Mouse (Mus musculus) urinary bladder, adult 2 months (tissue): ENCODE measurements around the gene Plekhg5. TPM values are rescaled to one million over a fixed set of nuclear protein-coding genes. Genes with fewer than 3 reads are reported as not detected.

Experiments
- DNase-seq: peaks from one replicate; pipeline ENCODE4 v3.0.0; 2022; ENCODE audit warnings: low spot score
- polyA plus RNA-seq: library from polyadenylated mRNA; depleted of rRNA; stranded (reverse); fragments of >200 nt; gene quantifications from 2 replicates; pipeline ENCODE4 v1.2.3, GENCODE M21; 2012

Gene Plekhg5
- polyA plus RNA-seq, 1 experiment = 13.2 TPM

- DNase-seq = no peak
These were observed 25.9 kb downstream of the Plekhg5 start for GRCm38 (mm10) chr4:152097911-152098799.

- DNase-seq = no peak
These were observed 28.2 kb downstream of the Plekhg5 start for GRCm38 (mm10) chr4:152100541-152100940.

GRCm38 (mm10) chr4:152101081-152101653 is 28.9 kb downstream of the Plekhg5 start:
- no peak for DNase-seq

GRCm38 (mm10) chr4:152101921-152102320 is 29.6 kb downstream of the Plekhg5 start:
- no peak for DNase-seq

GRCm38 (mm10) chr4:152103025-152103424 is 30.7 kb downstream of the Plekhg5 start:
- peak; percentile 59 for DNase-seq

GRCm38 (mm10) chr4:152106746-152107145 is 34.4 kb downstream of the Plekhg5 start:
- no peak for DNase-seq

DNA sequence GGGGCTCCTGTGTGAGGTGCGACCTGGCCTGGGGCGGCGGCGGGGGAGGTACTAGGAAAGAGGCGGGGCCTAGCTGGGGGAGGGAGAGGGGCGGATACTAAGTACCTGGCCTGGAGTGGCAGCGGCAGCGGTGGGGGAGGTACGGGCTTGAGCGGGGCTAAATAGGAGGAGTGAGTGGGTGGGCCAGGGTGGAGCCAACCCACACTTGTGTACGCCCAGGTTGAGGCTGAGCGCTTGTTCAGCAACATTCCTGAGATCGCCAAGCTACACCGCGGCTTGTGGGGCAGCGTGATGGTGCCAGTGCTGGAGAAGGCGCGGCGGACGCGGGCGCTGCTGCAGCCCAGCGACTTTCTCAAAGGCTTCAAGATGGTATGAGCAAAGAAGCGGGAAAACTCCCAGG is 35.2 kb downstream of the Plekhg5 start:
- no peak for DNase-seq

- no peak for DNase-seq
These were observed 35.7 kb downstream of the Plekhg5 start for GRCm38 (mm10) chr4:152107971-152108509.

GRCm38 (mm10) chr4:152108673-152109072 is 36.4 kb downstream of the Plekhg5 start:
- DNase-seq = no peak

GRCm38 (mm10) chr4:152109509-152109908 is 37.2 kb downstream of the Plekhg5 start:
- no peak for DNase-seq

DNA sequence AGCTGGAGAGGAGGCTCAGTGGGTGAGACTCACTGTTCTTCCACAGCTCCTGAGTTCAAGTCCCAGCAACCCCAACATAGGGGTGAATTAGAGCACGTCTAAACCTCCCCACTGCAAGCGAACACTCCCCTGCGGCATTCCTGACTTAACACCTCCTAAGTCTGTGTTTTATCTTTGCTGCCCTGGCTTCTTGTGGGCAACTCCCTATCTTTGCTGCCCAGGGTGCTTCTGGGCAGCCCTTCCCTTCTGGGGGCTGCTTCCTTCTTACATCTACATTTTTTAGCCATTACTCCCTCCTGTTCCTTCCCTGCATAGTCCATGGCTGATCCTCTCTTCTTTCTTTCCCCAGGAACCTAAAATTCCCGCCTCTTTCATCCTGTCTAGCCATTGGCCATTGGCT is 38.4 kb downstream of the Plekhg5 start:
- DNase-seq = no peak

DNA sequence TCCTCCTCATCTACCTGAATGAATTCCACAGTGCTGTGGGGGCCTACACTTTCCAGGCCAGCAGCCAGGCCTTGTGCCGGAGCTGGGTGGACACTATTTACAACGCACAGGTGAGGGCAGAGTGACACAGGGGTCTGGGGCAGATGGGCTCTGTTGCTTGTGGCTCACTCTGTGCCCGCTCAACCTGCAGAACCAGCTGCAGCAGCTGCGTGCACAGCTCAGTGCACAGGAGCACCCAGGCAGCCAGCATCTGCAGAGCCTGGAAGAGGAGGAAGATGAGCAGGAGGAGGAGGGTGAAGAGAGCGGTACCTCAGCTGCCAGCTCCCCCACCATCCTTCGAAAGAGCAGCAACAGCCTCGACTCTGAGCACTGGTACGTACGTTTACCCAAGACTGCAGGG is 40.0 kb downstream of the Plekhg5 start:
- no peak for DNase-seq

DNA sequence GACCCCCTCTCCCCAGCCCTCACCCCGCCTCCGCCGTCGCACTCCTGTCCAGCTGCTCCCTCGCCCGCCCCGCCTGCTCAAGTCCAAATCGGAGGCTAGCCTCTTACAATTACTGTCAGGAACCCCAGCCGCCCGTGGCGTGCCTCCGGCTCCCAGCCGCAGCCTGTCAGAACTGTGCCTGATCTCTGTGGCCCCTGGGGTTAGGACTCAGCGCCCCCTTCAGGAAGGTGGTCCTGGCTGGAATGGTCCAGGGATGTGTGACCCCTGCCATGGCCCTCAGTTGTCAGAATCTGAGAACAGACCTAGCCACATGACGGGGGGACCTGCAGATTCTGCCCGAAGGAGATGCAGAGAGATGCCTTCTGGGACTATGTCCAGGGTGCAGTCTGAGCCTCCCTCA is 41.8 kb downstream of the Plekhg5 start:
- no peak for DNase-seq

DNA sequence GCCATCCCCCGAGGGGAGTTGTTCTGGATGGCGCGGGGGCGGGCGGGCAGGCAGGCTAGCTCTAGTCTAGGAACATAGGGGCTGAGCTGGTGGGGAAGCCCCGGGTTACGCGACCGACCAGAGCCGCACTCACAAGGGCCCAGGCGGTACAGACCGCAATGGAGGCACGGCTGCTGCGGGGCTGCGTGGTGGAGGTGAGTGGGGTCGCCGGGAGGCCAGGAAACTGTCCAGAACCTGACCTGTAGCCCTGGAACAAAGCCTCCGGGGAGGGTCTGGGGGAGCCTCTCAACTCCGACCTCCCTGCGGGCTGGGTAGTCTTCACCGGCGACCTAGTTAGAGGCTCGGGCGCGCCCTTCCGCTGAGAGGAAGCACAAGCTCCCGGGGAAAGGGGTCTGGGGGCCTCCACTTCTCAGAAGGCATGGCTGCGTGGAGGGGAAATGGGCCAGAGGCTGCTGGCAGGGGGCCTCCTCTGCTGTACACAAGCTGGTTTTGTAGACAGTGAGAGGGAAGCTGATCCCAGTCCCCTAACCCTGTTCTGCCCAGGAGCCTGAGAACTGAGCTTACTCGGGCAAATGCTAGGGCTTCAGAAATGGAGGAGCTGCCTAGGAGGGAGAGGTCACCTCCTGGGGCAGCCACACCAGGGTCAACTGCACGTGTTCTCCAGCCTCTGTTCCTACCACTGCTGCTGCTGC is 43.8 kb downstream of the Plekhg5 start, which contains the start of gene Tnfrsf25:
Gene Tnfrsf25 (plus strand): TSS at position 14 of the 692 bp plus-strand sequence.
- no peak for DNase-seq

DNA sequence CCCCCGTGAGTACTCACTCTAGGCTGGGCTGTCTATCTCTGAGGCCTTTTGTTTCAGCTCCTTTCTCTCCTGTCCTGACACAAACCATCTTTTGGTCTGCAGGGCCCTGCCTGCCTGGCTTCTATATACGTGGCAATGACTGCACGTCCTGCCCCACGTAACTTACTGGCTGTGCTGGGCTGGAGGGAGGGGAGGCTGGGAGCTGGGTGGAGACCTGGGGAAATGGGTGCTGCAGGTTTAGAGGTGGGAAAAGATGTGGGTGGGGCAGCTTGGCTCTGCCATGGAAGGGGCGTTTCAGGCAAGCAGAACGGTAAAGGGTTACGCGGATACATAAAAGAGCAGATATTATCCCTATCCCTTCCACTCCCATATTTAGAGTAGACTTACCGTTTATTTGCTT is 45.2 kb downstream of the Plekhg5 start:
- no peak for DNase-seq

GRCm38 (mm10) chr4:152119396-152120292 is 47.3 kb downstream of the Plekhg5 start:
- DNase-seq = no peak

DNA sequence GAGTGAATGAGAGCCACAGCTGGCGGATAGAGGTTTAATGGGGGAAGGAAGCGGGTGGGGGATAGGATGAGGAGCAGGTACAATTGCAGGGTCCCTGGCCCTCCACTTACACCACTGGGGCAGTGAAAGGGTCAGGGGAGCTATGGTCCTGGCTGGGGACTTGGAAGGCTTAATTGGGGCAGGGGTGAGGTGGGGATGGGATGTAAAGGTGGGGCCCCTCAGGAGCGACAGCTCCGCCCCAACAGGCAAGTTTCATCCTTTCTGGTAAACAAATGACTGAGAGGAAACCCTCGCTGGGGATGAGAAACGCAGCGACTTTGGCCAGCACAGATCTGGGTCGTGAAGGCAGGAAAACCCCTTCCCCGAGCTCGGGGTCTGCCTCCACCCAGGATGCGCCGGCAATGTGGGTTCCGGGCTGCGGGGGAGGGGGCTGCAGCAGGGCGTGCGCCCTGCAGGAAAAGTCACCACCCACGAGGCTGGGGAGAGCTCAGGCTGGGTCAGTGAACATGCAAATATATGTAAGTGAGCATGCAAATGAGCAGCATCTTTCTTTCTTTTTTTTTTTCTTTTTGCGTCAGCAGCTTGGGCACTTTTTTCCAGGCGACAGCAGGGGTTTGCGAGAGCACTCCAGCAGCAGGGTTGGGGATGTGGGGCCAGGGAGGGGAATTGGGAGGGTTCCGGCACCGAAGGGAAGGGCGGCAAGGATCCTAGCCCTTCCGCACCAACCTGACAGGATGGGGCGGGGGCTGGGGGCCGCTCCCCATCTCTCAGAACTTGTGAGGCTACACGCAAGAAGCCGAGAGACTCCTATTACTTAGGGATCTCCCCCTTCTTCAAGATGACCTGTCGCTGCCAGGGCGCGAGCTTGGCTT is 48.2 kb downstream of the Plekhg5 start:
- DNase-seq = no peak

GRCm38 (mm10) chr4:152121183-152121505 is 48.8 kb downstream of the Plekhg5 start:
- no peak for DNase-seq

GRCm38 (mm10) chr4:152124361-152124961 is 52.2 kb downstream of the Plekhg5 start:
- no peak for DNase-seq
